Mouse (Mus musculus): Measurements from ENCODE around the gene Cd300c2.
"Not testable (repeated sequence)": the region's sequence is repeated elsewhere in the genome, so short reads cannot be mapped to it uniquely, and the experiment has no call there.

The Cd300c2 gene

DNA sequence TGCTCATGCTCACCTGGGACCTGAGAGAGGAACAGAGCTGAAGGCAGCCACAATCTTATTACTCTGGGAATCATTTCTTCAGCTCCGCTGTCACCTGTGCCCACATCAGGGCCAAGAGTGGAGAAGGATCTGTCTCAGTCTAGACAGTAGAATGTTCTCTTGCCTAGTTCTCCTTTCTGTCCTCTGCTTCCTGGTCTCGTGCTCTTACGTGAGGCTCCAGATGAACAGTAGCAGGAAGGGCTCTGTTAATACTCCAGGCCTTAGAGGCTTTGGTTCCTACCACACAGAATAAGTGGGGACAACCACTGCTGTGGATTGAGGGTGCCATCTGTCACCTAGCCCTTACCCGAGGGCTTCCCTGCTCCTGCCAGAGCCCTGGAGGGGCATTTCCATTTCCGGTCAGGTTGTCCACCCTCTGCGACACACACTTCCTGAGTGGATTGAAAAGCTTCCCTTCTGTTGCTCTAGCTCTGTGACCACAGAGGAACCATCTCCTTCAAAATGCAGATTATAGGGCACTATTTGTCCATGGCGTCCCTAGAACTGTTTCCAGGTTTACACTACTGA is at the start of gene Cd300c2:
Gene Cd300c2, minus strand, starts transcription at position 407 of the 567 bp plus-strand sequence.
- DNase-seq (ENCODE audit: low read depth, low spot score), result no peak

DNA sequence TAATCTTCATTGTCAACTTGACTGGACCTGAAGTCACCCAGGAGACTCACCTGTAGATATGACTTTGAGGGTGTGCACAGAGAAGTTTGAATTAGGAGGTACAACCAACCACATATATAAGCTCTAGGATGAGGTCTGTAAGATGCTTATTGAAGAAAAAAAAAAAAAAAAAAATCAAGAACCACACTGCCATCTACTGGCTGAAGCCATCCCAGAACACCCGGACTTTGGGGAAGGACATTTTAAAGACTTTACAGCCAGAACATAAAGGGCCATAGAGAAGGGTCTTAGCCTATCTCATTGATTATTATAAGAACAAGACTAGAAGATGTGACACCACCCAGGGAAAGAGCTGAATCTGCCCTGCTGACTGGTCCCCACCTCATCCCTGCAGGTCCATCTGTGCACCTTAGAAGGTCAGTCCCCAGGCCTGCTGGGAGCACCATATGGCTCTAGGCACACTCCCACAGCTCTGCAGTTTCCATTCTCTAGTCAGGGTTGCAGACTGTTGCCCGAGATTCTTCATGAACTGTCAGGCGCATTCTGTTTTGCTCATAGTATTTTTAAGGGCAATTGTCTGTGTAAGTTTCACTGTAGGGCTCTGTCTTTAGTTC is 47.7 kb upstream of the Cd300c2 start:
- DNase-seq (ENCODE audit: low read depth, low spot score), result peak; percentile 39

DNA sequence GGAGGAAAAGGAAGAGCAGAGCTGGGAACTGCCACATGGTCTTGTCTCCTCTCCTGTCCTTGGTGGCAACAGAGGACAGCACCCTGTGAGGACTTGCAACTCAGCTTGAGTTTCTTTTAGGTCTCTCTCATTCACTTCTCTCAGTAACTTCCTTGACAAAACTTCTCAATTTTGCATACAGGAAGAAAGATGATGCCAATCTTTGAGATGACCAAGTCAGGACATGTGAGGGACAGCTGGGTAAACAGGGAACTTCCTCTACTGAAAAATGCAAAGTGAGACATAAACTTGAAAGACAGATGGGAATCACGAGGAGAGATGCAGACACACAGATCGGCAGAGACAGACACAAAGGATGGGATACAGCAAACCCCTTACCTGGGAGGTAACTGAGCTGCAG is 46.6 kb upstream of the Cd300c2 start, which contains the start of gene Cd300ld3:
Gene Cd300ld3, minus strand, starts transcription at position 151 of the 400 bp plus-strand sequence.
- DNase-seq (ENCODE audit: low read depth, low spot score), result no peak

DNA sequence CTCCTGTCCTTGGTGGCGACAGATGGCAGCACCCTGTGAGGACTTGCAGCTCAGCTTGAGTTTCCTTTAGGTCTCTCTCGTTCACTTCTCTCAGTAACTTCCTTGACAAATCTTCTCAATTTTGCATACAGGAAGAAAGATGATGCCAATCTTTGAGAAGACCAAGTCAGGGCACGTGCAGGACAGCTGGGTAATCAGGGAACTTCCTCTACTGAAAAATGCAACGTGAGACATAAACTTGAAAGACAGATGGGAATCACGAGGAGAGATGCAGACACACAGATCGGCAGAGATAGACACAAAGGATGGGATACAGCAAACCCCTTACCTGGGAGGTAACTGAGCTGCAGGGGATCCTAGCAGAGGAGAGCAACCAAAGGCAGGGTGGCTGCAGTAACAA is 36.0 kb upstream of the Cd300c2 start, which contains the start of gene Cd300ld5:
Gene Cd300ld5, minus strand, starts transcription at position 101 of the 400 bp plus-strand sequence.
- not testable (repeated sequence) for DNase-seq (ENCODE audit: low read depth, low spot score)

DNA sequence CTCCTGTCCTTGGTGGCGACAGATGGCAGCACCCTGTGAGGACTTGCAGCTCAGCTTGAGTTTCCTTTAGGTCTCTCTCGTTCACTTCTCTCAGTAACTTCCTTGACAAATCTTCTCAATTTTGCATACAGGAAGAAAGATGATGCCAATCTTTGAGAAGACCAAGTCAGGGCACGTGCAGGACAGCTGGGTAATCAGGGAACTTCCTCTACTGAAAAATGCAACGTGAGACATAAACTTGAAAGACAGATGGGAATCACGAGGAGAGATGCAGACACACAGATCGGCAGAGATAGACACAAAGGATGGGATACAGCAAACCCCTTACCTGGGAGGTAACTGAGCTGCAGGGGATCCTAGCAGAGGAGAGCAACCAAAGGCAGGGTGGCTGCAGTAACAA is 25.2 kb upstream of the Cd300c2 start, which contains the start of gene Cd300ld4:
Gene Cd300ld4, minus strand, starts transcription at position 101 of the 400 bp plus-strand sequence.
- not testable (repeated sequence) for DNase-seq (ENCODE audit: low read depth, low spot score)

DNA sequence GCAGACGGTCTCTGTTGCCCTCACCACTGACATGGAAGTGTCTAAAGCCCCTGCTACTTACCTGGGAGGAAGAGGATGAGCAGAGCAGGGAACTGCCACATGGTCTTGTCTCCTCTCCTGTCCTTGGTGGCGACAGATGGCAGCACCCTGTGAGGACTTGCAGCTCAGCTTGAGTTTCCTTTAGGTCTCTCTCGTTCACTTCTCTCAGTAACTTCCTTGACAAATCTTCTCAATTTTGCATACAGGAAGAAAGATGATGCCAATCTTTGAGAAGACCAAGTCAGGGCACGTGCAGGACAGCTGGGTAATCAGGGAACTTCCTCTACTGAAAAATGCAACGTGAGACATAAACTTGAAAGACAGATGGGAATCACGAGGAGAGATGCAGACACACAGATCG is 14.4 kb upstream of the Cd300c2 start, which contains the start of gene Cd300ld2:
Gene Cd300ld2, minus strand, starts transcription at position 101 of the 400 bp plus-strand sequence.
- not testable (repeated sequence) for DNase-seq (ENCODE audit: low read depth, low spot score)

DNA sequence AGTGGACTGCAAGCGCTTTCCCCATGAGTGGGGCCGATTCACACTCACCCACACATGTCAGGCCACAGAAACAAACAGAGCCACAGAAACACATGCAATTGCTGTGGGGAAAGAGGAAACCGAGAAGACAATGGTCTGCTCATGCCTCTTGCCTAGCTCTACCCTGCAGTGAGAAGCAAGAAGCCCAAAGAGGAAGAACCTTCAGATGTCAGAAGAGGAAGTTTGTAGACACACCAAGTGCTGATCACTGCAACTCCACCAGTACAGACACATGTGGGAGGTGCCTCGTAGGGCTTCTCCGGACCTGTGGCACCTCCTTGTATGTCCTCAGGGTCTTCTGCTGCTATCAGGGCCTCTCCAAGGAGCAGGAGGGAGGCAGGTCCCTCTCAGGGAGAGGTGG is 2.4 kb upstream of the Cd300c2 start:
- DNase-seq (ENCODE audit: low read depth, low spot score), result no peak

DNA sequence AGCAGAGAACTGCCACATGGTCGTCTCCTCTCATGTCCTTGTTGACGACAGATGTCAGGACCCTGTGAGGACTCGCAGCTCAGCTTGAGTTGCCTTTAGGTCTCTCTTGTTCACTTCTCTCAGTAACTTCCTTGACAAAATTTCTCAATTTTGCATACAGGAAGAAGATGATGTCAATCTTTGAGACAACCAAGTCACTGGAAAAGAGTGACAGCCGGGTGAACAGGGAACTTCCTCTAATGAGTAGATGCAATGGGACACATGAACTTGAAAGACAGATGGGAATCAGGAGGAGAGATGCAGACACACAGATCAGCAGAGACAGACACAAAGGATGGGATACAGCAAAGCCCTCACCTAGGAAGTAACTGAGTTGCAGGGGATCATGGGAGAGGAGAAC is 11.9 kb downstream of the Cd300c2 start, which contains the start of gene Cd300ld:
Gene Cd300ld, minus strand, starts transcription at position 130 of the 400 bp plus-strand sequence.
- DNase-seq (ENCODE audit: low read depth, low spot score), result no peak

DNA sequence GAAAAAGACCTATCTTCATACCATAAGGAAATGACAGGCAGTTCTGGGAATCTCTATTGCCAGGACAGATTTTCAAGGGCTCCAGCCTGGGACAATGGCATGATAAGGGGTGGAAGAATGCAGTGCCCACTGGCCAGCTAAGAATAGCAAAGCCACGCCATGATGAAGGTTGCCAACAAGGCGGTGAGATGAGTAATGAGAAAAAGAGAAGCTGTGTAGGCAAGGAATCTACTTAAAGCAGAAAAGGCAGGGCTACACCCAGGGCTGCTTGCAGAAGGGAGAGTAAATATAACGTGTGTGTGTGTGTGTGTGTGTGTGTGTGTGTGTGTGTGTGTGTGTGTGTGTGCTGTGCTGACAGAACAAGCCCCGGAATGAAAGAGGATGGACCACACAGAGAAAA is 19.8 kb downstream of the Cd300c2 start:
- no peak for DNase-seq (ENCODE audit: low read depth, low spot score)

DNA sequence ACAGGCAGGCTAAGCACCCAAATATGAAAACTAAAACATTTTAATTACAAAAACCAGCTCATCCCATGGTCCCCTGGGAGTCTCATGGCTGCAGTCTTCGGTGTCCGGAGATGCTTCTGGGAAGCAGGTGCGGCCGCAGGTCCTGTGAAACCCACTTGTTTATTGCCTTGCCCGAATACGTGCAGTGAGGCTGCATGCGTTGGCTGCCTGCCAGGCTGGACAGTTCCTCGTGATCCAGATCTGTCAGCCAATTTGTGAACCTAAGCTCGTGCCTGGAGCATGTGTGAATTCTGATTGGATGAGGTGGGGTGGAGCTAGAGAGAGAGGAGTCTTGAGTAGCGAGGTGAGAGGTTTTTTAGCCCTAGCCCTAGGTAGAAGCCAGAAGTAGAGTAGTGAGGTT is 29.0 kb downstream of the Cd300c2 start:
- DNase-seq (ENCODE audit: low read depth, low spot score), result no peak

DNA sequence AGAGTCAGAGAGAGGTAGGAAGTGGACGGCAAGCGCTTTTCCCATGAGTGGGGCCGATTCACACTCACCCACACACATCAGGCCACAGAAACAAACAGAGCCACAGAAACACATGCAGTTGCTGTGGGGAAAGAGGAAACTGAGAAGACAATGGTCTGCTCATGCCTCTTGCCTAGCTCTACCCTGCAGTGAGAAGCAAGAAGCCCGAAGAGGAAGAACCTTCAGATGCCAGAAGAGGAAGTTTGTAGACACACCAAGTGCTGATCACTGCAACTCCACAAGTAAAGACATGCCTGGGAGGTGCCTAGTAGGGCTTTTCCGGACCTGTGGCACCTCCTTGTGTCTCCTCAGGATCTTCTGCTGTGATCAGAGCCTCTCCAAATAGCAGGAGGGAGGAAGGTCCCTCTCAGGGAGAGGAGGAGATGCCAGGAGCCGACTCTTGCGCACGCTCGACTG is 32.9 kb downstream of the Cd300c2 start, which contains the start of gene Cd300c:
Gene Cd300c, minus strand, starts transcription at position 406 of the 456 bp plus-strand sequence.
- DNase-seq (ENCODE audit: low read depth, low spot score), result no peak

DNA sequence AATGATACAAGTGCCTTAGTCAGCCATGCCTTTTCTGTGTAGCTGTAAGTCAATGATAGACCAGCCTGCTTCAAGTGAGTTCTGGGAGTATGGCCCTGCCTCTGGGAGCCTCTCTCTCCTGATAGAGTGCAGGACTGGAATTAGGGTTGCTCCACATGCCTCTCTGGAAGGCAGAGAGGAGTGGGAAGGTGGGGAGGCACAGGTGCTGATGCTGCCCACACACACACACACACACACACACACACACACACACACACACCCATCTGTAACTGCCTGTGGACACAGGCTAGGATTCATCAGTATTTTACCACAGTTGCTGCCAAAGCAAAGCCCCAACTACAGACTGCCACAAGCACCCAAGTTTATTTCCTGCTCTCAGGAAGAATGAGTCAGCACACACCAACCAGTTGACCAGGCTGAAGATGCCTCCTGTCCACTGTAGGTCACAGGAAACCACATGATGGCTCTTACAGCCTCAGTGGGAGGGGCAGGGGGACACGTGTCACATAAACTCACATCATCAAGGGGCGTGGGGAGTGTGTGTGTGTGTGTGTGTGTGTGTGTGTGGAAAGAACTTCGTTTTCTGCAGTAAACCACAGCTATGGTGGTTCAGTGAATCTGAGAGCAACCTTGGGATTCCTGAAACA is 36.4 kb downstream of the Cd300c2 start:
- DNase-seq (ENCODE audit: low read depth, low spot score), result no peak

DNA sequence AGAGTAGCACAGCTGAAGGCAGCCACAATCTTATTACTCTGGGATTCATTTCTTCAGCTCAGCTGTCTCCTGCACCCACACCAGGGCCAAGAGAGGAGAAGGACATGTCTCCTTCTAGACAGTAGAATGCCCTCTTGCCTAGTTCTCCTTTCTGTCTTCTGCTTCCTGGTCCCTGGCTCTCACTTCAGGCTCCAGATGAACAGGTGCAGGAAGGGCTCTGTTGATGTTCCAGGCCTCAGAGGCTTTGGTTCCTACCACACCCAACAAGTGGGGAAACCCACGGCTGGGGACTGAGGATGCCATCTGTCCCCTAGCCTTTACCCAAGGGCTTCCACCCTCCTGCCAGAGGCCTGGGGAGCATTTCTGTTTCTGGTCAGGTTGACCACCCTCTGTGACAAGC is 41.3 kb downstream of the Cd300c2 start:
- no peak for DNase-seq (ENCODE audit: low read depth, low spot score)
